Mouse (Mus musculus): Measurements from ENCODE around the gene A730049H05Rik.

GRCm38 (mm10) chr6:92854873-92855272 is 38.6 kb downstream of the A730049H05Rik start:
- no peak for TF ChIP-seq GATA1 (IDR thresholded peaks at IDR 0.05; ENCODE audit: low read length)
- TF ChIP-seq TAL1 (IDR thresholded peaks at IDR 0.05; ENCODE audit: low read length) = no peak

Measured in erythroblast, embryonic 14.5 days (primary cell).